Mouse (Mus musculus): ENCODE measurements around the gene 4933430I17Rik. TPM values are rescaled to one million over a fixed set of nuclear protein-coding genes. Genes with fewer than 3 reads are reported as not detected.

The 4933430I17Rik gene
- polyA plus RNA-seq, 1 experiment from 2014 or later, result 1.2 TPM

DNA sequence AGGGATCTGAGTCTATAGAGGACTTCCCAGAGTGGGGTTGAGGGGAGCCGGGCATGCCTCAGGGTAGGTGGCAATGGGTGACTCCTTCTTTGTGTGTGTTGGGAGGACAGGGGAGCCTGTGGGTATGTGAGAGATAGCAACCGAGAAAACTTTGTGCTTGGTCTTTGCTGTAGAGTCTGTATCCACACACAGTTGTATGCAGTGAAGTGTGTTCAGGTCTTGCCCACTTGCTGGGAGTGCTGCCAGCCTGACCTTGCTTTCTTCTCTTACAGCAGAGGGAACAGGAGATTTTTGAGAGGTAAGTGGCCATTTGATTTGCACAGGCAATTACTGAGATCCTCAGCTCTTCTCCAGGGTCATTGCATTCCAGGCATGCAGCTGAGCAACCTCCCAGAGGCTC is 37.3 kb upstream of the 4933430I17Rik start:
- no peak for ATAC-seq (replicated peaks)
- Histone ChIP-seq H3K4me1 (no peaks in the 10 kb centered on the region), H3K27me3 (replicated peaks) (no peaks in the 10 kb centered on the region), H3K9ac (no peak overlapping the region), H3K4me3 (no peak overlapping the region), H3K4me2 (no peak overlapping the region), H3K27ac (no peak overlapping the region), H3K9me3 (no peaks in the 10 kb centered on the region), H3K36me3 (replicated peaks) (no peaks in the 10 kb centered on the region)
- WGBS, result 88% methylated on average over 2 of the region's 2 CpGs

DNA sequence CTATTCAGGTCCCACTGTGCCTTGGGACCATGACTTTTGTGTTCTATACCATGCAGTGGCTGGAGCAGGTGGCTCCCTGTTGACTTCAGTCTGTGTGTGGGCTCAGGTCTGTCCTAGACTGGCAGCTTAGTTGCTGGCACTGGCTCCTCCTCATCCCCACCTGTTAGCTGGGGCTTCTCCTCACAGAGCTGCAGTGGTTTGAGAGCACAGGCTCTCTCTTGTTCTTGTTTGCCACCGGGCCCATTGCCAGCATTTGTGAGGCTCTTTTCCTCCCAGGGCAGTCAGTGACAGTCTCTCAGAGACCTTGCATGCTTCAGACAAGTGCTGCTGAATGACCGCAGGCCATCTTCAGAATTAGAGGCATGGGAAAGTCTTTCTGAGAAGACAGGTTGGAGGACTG is 32.5 kb upstream of the 4933430I17Rik start:
- Histone ChIP-seq H3K27ac (no peak overlapping the region), H3K4me1 (no peaks in the 10 kb centered on the region), H3K9me3 (no peaks in the 10 kb centered on the region), H3K4me3 (no peak overlapping the region), H3K4me2 (no peak overlapping the region), H3K27me3 (replicated peaks) (no peaks in the 10 kb centered on the region), H3K9ac (no peak overlapping the region), H3K36me3 (replicated peaks) (0 out of 2 replicates have a peak, but pooled peaks cover 2% of the 10 kb centered on the region)
- 68% methylated on average over 2 of the region's 2 CpGs for WGBS
- ATAC-seq (replicated peaks), result no peak

GRCm38 (mm10) chr4:62494230-62494629 is 30.9 kb upstream of the 4933430I17Rik start:
- H3K27ac ChIP-seq, result no peak overlapping the region
- WGBS, result 66% methylated on average over 9 of the region's 9 CpGs
- H3K4me2 ChIP-seq, result no peak overlapping the region
- no peak overlapping the region for H3K4me3 ChIP-seq
- no peak for ATAC-seq (replicated peaks)
- H3K9ac ChIP-seq, result no peak overlapping the region
- peaks cover 10% of the 10 kb centered on the region; the same call in 1 of the 2 replicates for H3K36me3 ChIP-seq (replicated peaks)
- H3K4me1 ChIP-seq, result no peaks in the 10 kb centered on the region
- no peaks in the 10 kb centered on the region for H3K9me3 ChIP-seq
- no peaks in the 10 kb centered on the region for H3K27me3 ChIP-seq (replicated peaks)

DNA sequence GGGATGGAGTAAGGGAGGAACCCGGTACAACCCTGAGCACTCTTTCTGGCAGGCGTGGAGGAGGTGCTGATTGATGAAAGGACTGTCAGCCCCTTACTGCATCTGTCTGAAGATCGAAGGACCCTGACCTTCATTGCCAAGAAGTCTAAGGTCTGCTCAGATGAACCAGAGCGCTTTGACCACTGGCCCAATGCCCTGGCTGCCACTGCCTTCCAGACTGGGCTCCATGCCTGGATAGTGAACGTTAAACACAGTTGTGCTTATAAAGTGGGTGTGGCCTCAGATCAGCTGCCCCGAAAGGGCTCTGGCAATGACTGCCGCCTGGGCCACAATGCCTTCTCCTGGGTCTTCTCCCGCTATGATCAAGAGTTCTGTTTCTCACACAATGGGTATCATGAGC is 29.2 kb upstream of the 4933430I17Rik start:
- Histone ChIP-seq H3K9ac (no peak overlapping the region), H3K4me1 (peaks cover 2% of the 10 kb centered on the region; the same call in 1 of the 2 replicates), H3K9me3 (no peaks in the 10 kb centered on the region), H3K36me3 (replicated peaks) (peaks cover 13% of the 10 kb centered on the region; the same call in 1 of the 2 replicates), H3K4me2 (no peak overlapping the region), H3K27ac (no peak overlapping the region), H3K27me3 (replicated peaks) (no peaks in the 10 kb centered on the region), H3K4me3 (no peak overlapping the region)
- ATAC-seq (replicated peaks), result no peak
- WGBS, result 79% methylated on average over 8 of the region's 8 CpGs

- H3K4me2 ChIP-seq, result no peak overlapping the region
- H3K4me1 ChIP-seq, result peaks cover 7% of the 10 kb centered on the region
- no peaks in the 10 kb centered on the region for H3K9me3 ChIP-seq
- no peak overlapping the region for H3K9ac ChIP-seq
- no peak for ATAC-seq (replicated peaks)
- WGBS, result 68% methylated on average over 8 of the region's 8 CpGs
- no peaks in the 10 kb centered on the region for H3K27me3 ChIP-seq (replicated peaks)
- peaks cover 13% of the 10 kb centered on the region; the same call in 1 of the 2 replicates for H3K36me3 ChIP-seq (replicated peaks)
- no peak overlapping the region for H3K27ac ChIP-seq
- no peak overlapping the region for H3K4me3 ChIP-seq
These were observed 28.4 kb upstream of the 4933430I17Rik start for GRCm38 (mm10) chr4:62496815-62497214.

DNA sequence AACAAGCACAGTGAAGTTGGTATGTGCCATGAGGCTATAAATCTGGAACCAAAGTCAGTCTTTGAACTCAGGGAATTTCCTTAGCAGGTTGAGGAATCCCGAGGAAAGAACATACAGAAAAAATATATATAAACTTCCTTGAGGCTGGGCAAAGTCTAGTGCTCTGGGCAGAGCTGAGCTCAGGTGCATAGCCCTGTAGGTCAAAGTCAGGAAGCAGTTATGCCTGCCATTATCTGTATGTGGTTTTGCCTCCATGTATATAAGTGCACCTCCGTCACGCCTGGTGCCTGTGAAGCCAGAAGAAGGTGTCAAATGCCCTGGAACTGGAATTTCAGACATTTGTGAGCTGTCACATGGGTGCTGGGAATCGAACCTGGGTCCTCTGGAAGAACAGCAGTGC is 24.4 kb upstream of the 4933430I17Rik start:
- Histone ChIP-seq H3K9me3 (no peaks in the 10 kb centered on the region), H3K27ac (no peak overlapping the region), H3K9ac (no peak overlapping the region), H3K36me3 (replicated peaks) (peaks cover 13% of the 10 kb centered on the region; the same call in 1 of the 2 replicates), H3K4me2 (no peak overlapping the region; the same call in 1 of the 2 replicates), H3K27me3 (replicated peaks) (no peaks in the 10 kb centered on the region), H3K4me1 (peaks cover 10% of the 10 kb centered on the region), H3K4me3 (no peak overlapping the region)
- 88% methylated on average over 4 of the region's 4 CpGs for WGBS
- no peak for ATAC-seq (replicated peaks)

- peak overlapping the region; percentile 69 for H3K27ac ChIP-seq
- H3K9me3 ChIP-seq, result no peaks in the 10 kb centered on the region
- ATAC-seq (replicated peaks), result peak; percentile 32
- H3K4me1 ChIP-seq, result peaks cover 10% of the 10 kb centered on the region
- H3K9ac ChIP-seq, result peak overlapping the region; percentile 81
- H3K4me2 ChIP-seq, result peak overlapping the region; percentile 85
- peak overlapping the region; percentile 72 for H3K4me3 ChIP-seq
- peaks cover 13% of the 10 kb centered on the region; the same call in 1 of the 2 replicates for H3K36me3 ChIP-seq (replicated peaks)
- WGBS, result under 1% methylated on average over 7 of the region's 7 CpGs
- H3K27me3 ChIP-seq (replicated peaks), result no peaks in the 10 kb centered on the region
These were observed 23.6 kb upstream of the 4933430I17Rik start for GRCm38 (mm10) chr4:62501534-62501933.

DNA sequence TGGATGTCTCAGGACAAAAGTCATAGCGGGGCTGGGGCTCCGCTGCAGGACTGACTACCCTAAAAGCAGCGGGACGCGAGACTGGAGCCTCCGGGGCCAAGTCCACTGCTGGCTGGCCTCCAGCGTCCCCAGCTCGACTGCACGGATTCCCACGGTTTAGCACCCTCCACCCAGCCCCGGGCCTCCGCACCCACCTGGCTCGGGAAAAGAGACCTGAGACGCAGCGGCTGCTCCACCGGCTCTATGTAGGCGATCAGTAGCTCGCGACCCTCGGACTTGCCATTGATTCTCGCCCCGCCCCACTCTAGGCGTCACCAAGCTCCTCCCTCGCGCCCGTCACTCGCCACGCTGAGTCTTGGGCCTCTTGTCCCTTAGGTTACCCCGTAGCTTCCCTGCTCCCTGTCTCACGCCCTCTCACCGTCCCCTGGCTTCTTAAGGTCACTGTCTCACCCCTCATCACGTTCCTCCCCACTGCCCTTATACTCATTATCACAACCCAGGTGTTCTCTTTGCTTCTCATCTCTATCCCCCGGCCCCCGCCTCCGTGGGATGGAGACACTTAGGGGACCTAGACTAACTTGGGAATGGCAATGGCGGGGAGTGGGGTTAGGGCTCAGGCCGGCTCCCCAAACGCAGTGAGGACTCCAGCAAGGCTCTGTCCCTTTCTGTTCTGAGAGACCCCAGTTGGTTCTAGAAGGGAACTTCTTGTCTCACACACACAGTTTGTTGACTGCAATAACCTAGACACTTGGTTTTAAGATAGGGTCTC is 23.0 kb upstream of the 4933430I17Rik start:
- peak; percentile 97 for ATAC-seq (replicated peaks)
- no peaks in the 10 kb centered on the region for H3K9me3 ChIP-seq
- peak overlapping the region; percentile 69 for H3K27ac ChIP-seq
- H3K27me3 ChIP-seq (replicated peaks), result no peaks in the 10 kb centered on the region
- H3K4me3 ChIP-seq, result peak overlapping the region; percentile 72
- peak overlapping the region; percentile 81 for H3K9ac ChIP-seq
- peaks cover 13% of the 10 kb centered on the region; the same call in 1 of the 2 replicates for H3K36me3 ChIP-seq (replicated peaks)
- WGBS, result 1% methylated on average over 38 of the region's 38 CpGs
- H3K4me2 ChIP-seq, result peak overlapping the region; percentile 85
- peaks cover 10% of the 10 kb centered on the region for H3K4me1 ChIP-seq

DNA sequence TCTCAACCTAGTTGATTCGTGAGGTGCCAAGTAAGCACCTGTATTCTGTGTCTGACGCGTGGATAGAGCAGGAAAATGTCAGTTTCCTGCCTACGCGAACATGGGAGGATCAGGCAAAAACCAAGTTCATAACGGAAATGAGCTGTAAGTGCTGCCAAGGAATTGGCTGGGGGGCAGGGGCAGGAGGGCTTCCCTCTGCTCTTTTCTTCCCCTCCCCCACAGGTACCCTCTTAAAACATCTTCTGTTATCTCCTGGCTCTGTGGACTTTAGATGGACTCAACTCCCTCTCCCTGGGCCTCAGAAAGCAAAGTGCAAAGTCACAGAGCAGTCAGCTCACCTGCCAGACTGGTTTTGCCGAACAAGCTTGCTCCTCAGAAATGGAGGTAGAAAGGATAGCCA is 22.2 kb upstream of the 4933430I17Rik start:
- Histone ChIP-seq H3K4me2 (no peak overlapping the region), H3K9me3 (no peaks in the 10 kb centered on the region), H3K4me1 (peaks cover 10% of the 10 kb centered on the region), H3K27me3 (replicated peaks) (no peaks in the 10 kb centered on the region), H3K27ac (no peak overlapping the region), H3K4me3 (no peak overlapping the region), H3K36me3 (replicated peaks) (peaks cover 14% of the 10 kb centered on the region; the same call in 1 of the 2 replicates), H3K9ac (no peak overlapping the region)
- WGBS, result 82% methylated on average over 7 of the region's 7 CpGs
- ATAC-seq (replicated peaks), result no peak

GRCm38 (mm10) chr4:62503374-62503970 is 21.7 kb upstream of the 4933430I17Rik start, which contains the start of gene Hdhd3:
TSS of gene Hdhd3 (minus strand) at chr4:62503467.
- peak within 1 kb of the TSS; percentile 81 for H3K9ac ChIP-seq
- peak within 1 kb of the TSS; percentile 85 for H3K4me2 ChIP-seq
- no peaks in the 10 kb centered on the region for H3K9me3 ChIP-seq
- 80% methylated on average over 3 of the region's 3 CpGs for WGBS
- peak within 1 kb of the TSS; percentile 69 for H3K27ac ChIP-seq
- no peaks in the 10 kb centered on the region for H3K27me3 ChIP-seq (replicated peaks)
- H3K36me3 ChIP-seq (replicated peaks), result peaks cover 15% of the 10 kb centered on the region; the same call in 1 of the 2 replicates
- no peak for ATAC-seq (replicated peaks)
- peak within 1 kb of the TSS; percentile 72 for H3K4me3 ChIP-seq
- H3K4me1 ChIP-seq, result peaks cover 10% of the 10 kb centered on the region

DNA sequence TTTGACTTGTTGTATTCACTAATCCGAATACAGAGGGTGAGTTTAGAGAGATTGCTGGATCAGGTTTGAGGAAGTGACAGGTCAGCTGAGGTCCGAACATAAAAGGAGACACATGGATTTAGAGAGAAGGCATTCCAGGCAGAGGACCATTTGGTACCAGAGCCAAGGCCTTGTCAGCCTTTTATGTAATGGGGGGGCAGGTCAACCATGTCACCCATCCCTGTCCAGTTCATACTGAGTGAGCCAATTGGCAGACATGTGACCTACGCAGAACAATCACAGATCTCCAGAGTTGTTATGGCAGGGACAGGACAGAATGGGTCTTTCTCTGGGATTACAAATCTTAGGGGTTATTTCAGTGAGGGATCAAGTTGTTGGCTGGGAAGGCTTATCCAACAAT is 19.2 kb upstream of the 4933430I17Rik start:
- ATAC-seq (replicated peaks), result no peak
- Histone ChIP-seq H3K9me3 (no peaks in the 10 kb centered on the region), H3K36me3 (replicated peaks) (peaks cover 31% of the 10 kb centered on the region), H3K4me1 (peaks cover 7% of the 10 kb centered on the region), H3K4me3 (no peak overlapping the region), H3K4me2 (no peak overlapping the region), H3K27me3 (replicated peaks) (no peaks in the 10 kb centered on the region), H3K27ac (no peak overlapping the region), H3K9ac (no peak overlapping the region)
- WGBS, result 86% methylated on average over 3 of the region's 3 CpGs

GRCm38 (mm10) chr4:62506798-62507197 is 18.4 kb upstream of the 4933430I17Rik start:
- Histone ChIP-seq H3K4me1 (0 out of 2 replicates have a peak, but pooled peaks cover 2% of the 10 kb centered on the region), H3K36me3 (replicated peaks) (peaks cover 39% of the 10 kb centered on the region), H3K9me3 (no peaks in the 10 kb centered on the region), H3K27ac (no peak overlapping the region), H3K4me2 (no peak overlapping the region), H3K27me3 (replicated peaks) (no peaks in the 10 kb centered on the region), H3K4me3 (no peak overlapping the region), H3K9ac (no peak overlapping the region)
- whole genome bisulfite sequencing, result 80% methylated on average over 2 of the region's 2 CpGs
- no peak for ATAC-seq (replicated peaks)

All from midbrain, embryonic 15.5 days (tissue).